8 mouse cellular contexts compared by ENCODE assay signal in the genomic region with DNA sequence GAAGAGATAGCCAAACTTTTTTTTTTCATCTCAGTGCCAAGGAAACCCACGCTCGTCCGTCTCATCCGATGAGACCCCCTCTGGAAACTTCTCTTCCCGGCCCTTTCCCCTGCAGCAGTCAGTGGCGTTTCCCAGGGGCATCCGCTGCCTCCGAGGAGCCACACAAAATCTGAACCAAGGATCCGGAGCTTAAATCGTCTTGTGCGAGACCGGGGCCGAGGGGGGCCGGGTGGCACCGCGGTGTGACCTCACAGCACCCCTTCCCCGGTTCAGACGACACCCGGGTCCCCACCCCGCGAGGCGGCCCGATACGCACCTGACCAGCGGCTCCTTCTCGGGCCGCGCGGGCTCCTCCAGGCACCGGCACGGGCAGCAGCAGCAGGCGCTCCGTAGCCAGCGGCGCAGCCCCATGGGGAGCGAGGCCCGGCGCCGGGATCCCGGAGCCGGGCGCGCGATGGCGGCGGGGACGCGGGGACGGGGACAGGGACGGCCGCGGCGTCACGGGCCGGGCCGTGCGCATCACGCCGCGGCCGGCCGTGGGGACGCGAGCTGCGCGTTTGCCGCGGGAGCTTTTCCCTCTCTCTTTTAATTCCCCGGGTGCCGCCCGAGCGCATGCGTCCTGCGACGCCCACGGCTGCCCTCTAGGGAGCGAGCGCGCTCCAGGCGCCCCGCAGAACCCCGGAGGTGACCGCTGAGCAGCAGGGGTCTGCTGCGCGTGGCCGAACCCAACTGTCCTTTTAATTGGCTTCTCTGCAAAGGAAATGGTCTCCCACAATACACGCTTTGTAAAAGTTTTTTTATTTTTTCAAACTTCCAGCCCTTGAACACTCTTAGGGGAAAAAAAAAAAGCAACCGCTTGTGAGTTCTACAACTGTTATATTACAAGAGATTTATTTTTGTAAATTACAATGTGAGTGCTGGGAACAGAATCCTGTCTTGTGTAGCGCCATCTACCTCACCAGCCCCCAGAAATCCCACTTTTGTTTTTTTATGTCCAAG. TPM values are rescaled to one million over a fixed set of nuclear protein-coding genes. Genes with fewer than 3 reads are reported as not detected.
DNase-seq lines count a peak whose midpoint lies in the region; ATAC-seq and TF ChIP-seq lines count a peak whose summit lies in the region.

A gene (minus strand): TSS at position 607 of the 999 bp plus-strand sequence.

- 0 out of 2 replicates have a peak, but pooled peaks cover 2% of the 10 kb centered on the region for H3K27me3 ChIP-seq in embryonic facial prominence, embryonic 11.5 days (ENCODE audit: control insufficient read depth, insufficient read depth, low read length)
- H3K27me3 ChIP-seq in heart, embryonic 10.5 days (ENCODE audit: insufficient read depth, poor library complexity, severe bottlenecking): no peaks in the 10 kb centered on the region
- H3K27me3 ChIP-seq in kidney, embryonic 14.5 days (ENCODE audit: control insufficient read depth, insufficient read depth, low read length): peaks cover 4% of the 10 kb centered on the region; the same call in 1 of the 2 replicates
- peaks cover 23% of the 10 kb centered on the region for H3K27me3 ChIP-seq in liver, embryonic 14.5 days (ENCODE audit: control insufficient read depth, insufficient read depth, low read length)
- 0 out of 2 replicates have a peak, but pooled peaks cover 5% of the 10 kb centered on the region for H3K27me3 ChIP-seq in neural tube, embryonic 11.5 days (ENCODE audit: control insufficient read depth, insufficient read depth, low read length)
- H3K27me3 ChIP-seq in stomach, embryonic 16.5 days (ENCODE audit: control insufficient read depth, insufficient read depth, low read length): no peaks in the 10 kb centered on the region

- peak within 1 kb of the TSS; percentile 76 for H3K9ac ChIP-seq in embryonic facial prominence, embryonic 11.5 days (replicated peaks; ENCODE audit: low read length)
- peak within 1 kb of the TSS; percentile 77 for H3K9ac ChIP-seq in kidney, embryonic 14.5 days (ENCODE audit: low read depth, low read length)
- peak within 1 kb of the TSS; percentile 13 for H3K9ac ChIP-seq in liver, embryonic 14.5 days (replicated peaks)
- H3K9ac ChIP-seq in neural tube, embryonic 11.5 days (ENCODE audit: low read length): peak within 1 kb of the TSS; percentile 86
- peak within 1 kb of the TSS; percentile 84 for H3K9ac ChIP-seq in stomach, embryonic 16.5 days (ENCODE audit: low read length)

- TF ChIP-seq CTCF in liver, embryonic 14.5 days (IDR thresholded peaks at IDR 0.05; ENCODE audit: low read depth): peak; percentile 44; the same call in 1 of the 2 replicates

- peak; percentile 39 for DNase-seq in thymus, postnatal 0 days (ENCODE audit: low spot score)
- no peak for DNase-seq in thymus, postnatal 10 days (ENCODE audit: low spot score in 2 of 2)
- DNase-seq in embryonic facial prominence, embryonic 11.5 days (ENCODE audit: low spot score): peak; percentile 76
- peak; percentile 85 for DNase-seq in heart, embryonic 10.5 days (ENCODE audit: low spot score)
- no peak for DNase-seq in liver, embryonic 14.5 days (ENCODE audit: low read depth in 3 of 3, low spot score in 3 of 3)
- peak; percentile 79 for DNase-seq in neural tube, embryonic 11.5 days (ENCODE audit: low spot score)

- H3K4me3 ChIP-seq in embryonic facial prominence, embryonic 11.5 days (ENCODE audit: low read depth, low read length): peak within 1 kb of the TSS; percentile 73
- H3K4me3 ChIP-seq in heart, embryonic 10.5 days: peak within 1 kb of the TSS; percentile 89
- H3K4me3 ChIP-seq in kidney, embryonic 14.5 days (ENCODE audit: low read length): peak within 1 kb of the TSS; percentile 75
- peak within 1 kb of the TSS; percentile 35 to 50 for H3K4me3 ChIP-seq in liver, embryonic 14.5 days (ENCODE audit: insufficient read depth in 1 of 2, low read depth in 2 of 2, low read length in 2 of 2)
- H3K4me3 ChIP-seq in neural tube, embryonic 11.5 days (ENCODE audit: low read depth, low read length): peak within 1 kb of the TSS; percentile 80
- peak within 1 kb of the TSS; percentile 57 for H3K4me3 ChIP-seq in stomach, embryonic 16.5 days (replicated peaks; ENCODE audit: low read length)

- ATAC-seq in embryonic facial prominence, embryonic 11.5 days (replicated peaks; ENCODE audit: insufficient number of reproducible peaks, low FRiP score, low TSS enrichment, low read depth): peak; percentile 73; the same call in 1 of the 2 replicates
- ATAC-seq in kidney, embryonic 14.5 days (ENCODE audit: low FRiP score, low TSS enrichment): peak; percentile 91
- ATAC-seq in liver, embryonic 14.5 days (ENCODE audit: insufficient read depth): peak; percentile 53; the same call in 1 of the 2 replicates
- peak; percentile 84 for ATAC-seq in neural tube, embryonic 11.5 days (ENCODE audit: insufficient read depth, low FRiP score, low TSS enrichment)
- peak; percentile 83 for ATAC-seq in stomach, embryonic 16.5 days (ENCODE audit: insufficient read depth, low FRiP score)

- WGBS in embryonic facial prominence, embryonic 11.5 days: under 1% methylated on average over 71 of the region's 89 CpGs
- WGBS in heart, embryonic 10.5 days: under 1% methylated on average over 89 of the region's 89 CpGs
- under 1% methylated on average over 63 of the region's 89 CpGs for WGBS in kidney, embryonic 14.5 days
- WGBS in liver, embryonic 14.5 days (ENCODE audit: insufficient replicate concordance): under 1% methylated on average over 87 of the region's 89 CpGs
- WGBS in neural tube, embryonic 11.5 days: under 1% methylated on average over 70 of the region's 89 CpGs
- under 1% methylated on average over 73 of the region's 89 CpGs for WGBS in stomach, embryonic 16.5 days

- H3K27ac ChIP-seq in embryonic facial prominence, embryonic 11.5 days (replicated peaks; ENCODE audit: low read depth, low read length): peak within 1 kb of the TSS; percentile 20; the same call in 1 of the 2 replicates
- H3K27ac ChIP-seq in heart, embryonic 10.5 days: peak within 1 kb of the TSS; percentile 91
- no peak within 1 kb of the TSS for H3K27ac ChIP-seq in kidney, embryonic 14.5 days (ENCODE audit: low read depth, low read length)
- no peak within 1 kb of the TSS for H3K27ac ChIP-seq in liver, embryonic 14.5 days
- 0 out of 2 replicates have a peak within 1 kb of the TSS, but pooled peaks have one; percentile 53 for H3K27ac ChIP-seq in neural tube, embryonic 11.5 days (ENCODE audit: low read depth, low read length)
- H3K27ac ChIP-seq in stomach, embryonic 16.5 days (ENCODE audit: low read length): no peak within 1 kb of the TSS; the same call in 1 of the 2 replicates

- no peaks in the 10 kb centered on the region for H3K36me3 ChIP-seq in embryonic facial prominence, embryonic 11.5 days (replicated peaks; ENCODE audit: control insufficient read depth, insufficient read depth, low read depth, low read length)
- H3K36me3 ChIP-seq in heart, embryonic 10.5 days: no peaks in the 10 kb centered on the region
- no peaks in the 10 kb centered on the region for H3K36me3 ChIP-seq in kidney, embryonic 14.5 days (ENCODE audit: control insufficient read depth, insufficient read depth, low read length)
- no peaks in the 10 kb centered on the region for H3K36me3 ChIP-seq in liver, embryonic 14.5 days (replicated peaks; ENCODE audit: control insufficient read depth, insufficient read depth, low read depth)
- no peaks in the 10 kb centered on the region for H3K36me3 ChIP-seq in neural tube, embryonic 11.5 days (ENCODE audit: control insufficient read depth, insufficient read depth, low read length)
- H3K36me3 ChIP-seq in stomach, embryonic 16.5 days (ENCODE audit: control insufficient read depth, insufficient read depth, low read length): no peaks in the 10 kb centered on the region

- H3K4me2 ChIP-seq in embryonic facial prominence, embryonic 11.5 days (ENCODE audit: low read depth, low read length): peak within 1 kb of the TSS; percentile 96
- H3K4me2 ChIP-seq in kidney, embryonic 14.5 days (replicated peaks; ENCODE audit: low read depth, low read length): peak within 1 kb of the TSS; percentile 99
- peak within 1 kb of the TSS; percentile 61 for H3K4me2 ChIP-seq in liver, embryonic 14.5 days (ENCODE audit: low read depth)
- peak within 1 kb of the TSS; percentile 95 for H3K4me2 ChIP-seq in neural tube, embryonic 11.5 days (ENCODE audit: low read depth)
- H3K4me2 ChIP-seq in stomach, embryonic 16.5 days (ENCODE audit: low read depth, low read length): peak within 1 kb of the TSS; percentile 97

- H3K4me1 ChIP-seq in embryonic facial prominence, embryonic 11.5 days (ENCODE audit: control insufficient read depth, insufficient read depth, low read length): 0 out of 2 replicates have a peak, but pooled peaks cover 3% of the 10 kb centered on the region
- peaks cover 18% of the 10 kb centered on the region for H3K4me1 ChIP-seq in heart, embryonic 10.5 days
- no peaks in the 10 kb centered on the region; the same call in 1 of the 2 replicates for H3K4me1 ChIP-seq in kidney, embryonic 14.5 days (ENCODE audit: control insufficient read depth, insufficient read depth, low read length)
- peaks cover 0 to 6% of the 10 kb centered on the region in 2 experiments; a peak in 2 of 4 replicates for H3K4me1 ChIP-seq in liver, embryonic 14.5 days (replicated peaks; ENCODE audit: control insufficient read depth in 2 of 2, insufficient read depth in 2 of 2, low read length in 1 of 2)
- H3K4me1 ChIP-seq in neural tube, embryonic 11.5 days (ENCODE audit: control insufficient read depth, insufficient read depth, low read length): no peaks in the 10 kb centered on the region
- no peaks in the 10 kb centered on the region for H3K4me1 ChIP-seq in stomach, embryonic 16.5 days (ENCODE audit: control insufficient read depth, insufficient read depth, low read length)

- TF ChIP-seq EP300 in liver, embryonic 14.5 days (IDR thresholded peaks at IDR 0.05; ENCODE audit: low read depth): no peak

- H3K9me3 ChIP-seq in embryonic facial prominence, embryonic 11.5 days (replicated peaks; ENCODE audit: control insufficient read depth, low read length): no peaks in the 10 kb centered on the region
- no peaks in the 10 kb centered on the region for H3K9me3 ChIP-seq in heart, embryonic 10.5 days
- no peaks in the 10 kb centered on the region for H3K9me3 ChIP-seq in kidney, embryonic 14.5 days (ENCODE audit: control insufficient read depth, low read length)
- H3K9me3 ChIP-seq in liver, embryonic 14.5 days (ENCODE audit: control insufficient read depth, low read length): no peaks in the 10 kb centered on the region
- H3K9me3 ChIP-seq in neural tube, embryonic 11.5 days (ENCODE audit: control insufficient read depth, low read length): no peaks in the 10 kb centered on the region
- no peaks in the 10 kb centered on the region for H3K9me3 ChIP-seq in stomach, embryonic 16.5 days (replicated peaks; ENCODE audit: control insufficient read depth, low read length)

RNA-seq across cellular contexts. Expression of the gene that starts here (rescaled TPM):
- polyA plus RNA-seq in thymus, postnatal 0 days (2015; fragmentation: Nextera tagmentation; extraction: Ambion mirVana): 74.9 and 80.1 TPM in 2 replicates
- polyA plus RNA-seq in embryonic facial prominence, embryonic 11.5 days (2014; fragmentation: Nextera tagmentation; extraction: Ambion mirVana): 24.2 and 24.7 TPM in 2 replicates
- polyA plus RNA-seq in heart, embryonic 10.5 days (2016; fragmentation: Nextera tagmentation; extraction: Ambion mirVana): 4.0 and 4.2 TPM in 2 replicates
- 5.1 and 6.2 TPM in 2 replicates for polyA plus RNA-seq in kidney, embryonic 14.5 days (2014; fragmentation: Nextera tagmentation; extraction: Ambion mirVana)
- polyA plus RNA-seq in liver, embryonic 14.5 days (2012; rRNA removed): 1.9 and 2.9 TPM in 2 replicates
- polyA plus RNA-seq in liver, embryonic 14.5 days (2014; fragmentation: Nextera tagmentation; extraction: Ambion mirVana): 6.4 and 7.4 TPM in 2 replicates
- 31.0 and 38.8 TPM in 2 replicates for polyA plus RNA-seq in neural tube, embryonic 11.5 days (2014; fragmentation: Nextera tagmentation; extraction: Ambion mirVana)
- 12.4 and 14.4 TPM in 2 replicates for polyA plus RNA-seq in stomach, embryonic 16.5 days (2015; fragmentation: Nextera tagmentation; extraction: Ambion mirVana)

Comparison
In these comparisons a context has a peak if more than half of its experiments do, and no peak if none do; other contexts are left out.
1. DNase-seq: peak in thymus, postnatal 0 days (single experiment), embryonic facial prominence, embryonic 11.5 days (single experiment), heart, embryonic 10.5 days (single experiment) and neural tube, embryonic 11.5 days (single experiment); none in thymus, postnatal 10 days (0 of 2) and liver, embryonic 14.5 days (0 of 3).
2. H3K27ac ChIP-seq: peak in embryonic facial prominence, embryonic 11.5 days (single experiment), heart, embryonic 10.5 days (single experiment) and neural tube, embryonic 11.5 days (single experiment); none in kidney, embryonic 14.5 days (single experiment), liver, embryonic 14.5 days (single experiment) and stomach, embryonic 16.5 days (single experiment).
3. H3K9ac ChIP-seq: peak in every context shown above with its lines; median percentile 86 in neural tube, embryonic 11.5 days; 84 in stomach, embryonic 16.5 days; 77 in kidney, embryonic 14.5 days; 76 in embryonic facial prominence, embryonic 11.5 days; 13 in liver, embryonic 14.5 days.
4. Peak in every context shown above with its lines, with median percentiles within 50 percentile points of each other: ATAC-seq, H3K4me2 ChIP-seq and H3K4me3 ChIP-seq.